Mouse (Mus musculus) macrophage (primary cell): ENCODE measurements at regions not wholly inside any gene's neighbourhood (a gene's known extent, or its start where the extent isn't known, plus 50 kb on each side); places are given as distances from the start of the nearest gene placed in this dataset.

Source experiments
- H3K27ac ChIP-seq: fragments of 350-480 bp; formaldehyde crosslinking; 2 replicates; pipeline ENCODE4 v1.9.0; 2021
- H3K36me3 ChIP-seq: fragments of 350-480 bp; formaldehyde crosslinking; 2 replicates; pipeline ENCODE4 v1.9.0; 2021; ENCODE audit errors: inconsistent target
- H3K4me3 ChIP-seq: fragments of 350-480 bp; formaldehyde crosslinking; 2 replicates; pipeline ENCODE4 v1.9.0; 2021; ENCODE audit errors: inconsistent target
- H3K79me2 ChIP-seq: fragments of 350-480 bp; formaldehyde crosslinking; 2 replicates; pipeline ENCODE4 v1.9.0; 2021; ENCODE audit errors: inconsistent target
- WGBS: methylation state at CpG from one replicate; pipeline ENCODE4 v1.1.7; 2026; ENCODE audit warnings: inconsistent platforms; ENCODE audit not compliant: missing documents; 5-methylcytosine and 5-hydroxymethylcytosine counted together

- no peaks in the 10 kb centered on the region for H3K79me2 ChIP-seq
- H3K27ac ChIP-seq: no peak overlapping the region
- H3K36me3 ChIP-seq: no peaks in the 10 kb centered on the region
- no peak overlapping the region for H3K4me3 ChIP-seq
- WGBS: 18% methylated on average over 2 of the region's 2 CpGs
Measured at GRCm38 (mm10) chr4:47838411-47838810, 206.5 kb upstream of the Nr4a3 start.

- H3K4me3 ChIP-seq: no peak overlapping the region
- H3K36me3 ChIP-seq: no peaks in the 10 kb centered on the region
- H3K79me2 ChIP-seq: no peaks in the 10 kb centered on the region
- no peak overlapping the region for H3K27ac ChIP-seq
- WGBS: 31% methylated on average over 3 of the region's 3 CpGs
Measured at GRCm38 (mm10) chr4:47842128-47842656, 202.8 kb upstream of the Nr4a3 start.

GRCm38 (mm10) chr4:47845239-47845638 lies 199.7 kb upstream of the Nr4a3 start:
- Histone ChIP-seq H3K27ac (no peak overlapping the region), H3K79me2 (no peaks in the 10 kb centered on the region), H3K4me3 (no peak overlapping the region), H3K36me3 (no peaks in the 10 kb centered on the region)
- 89% methylated on average over 4 of the region's 4 CpGs for WGBS

- Histone ChIP-seq H3K27ac (no peak overlapping the region), H3K79me2 (no peaks in the 10 kb centered on the region), H3K36me3 (no peaks in the 10 kb centered on the region), H3K4me3 (no peak overlapping the region)
- WGBS: 92% methylated on average over 9 of the region's 12 CpGs
Measured at GRCm38 (mm10) chr4:47846389-47847318, 198.3 kb upstream of the Nr4a3 start.

- Histone ChIP-seq H3K27ac (no peak overlapping the region), H3K4me3 (no peak overlapping the region), H3K36me3 (no peaks in the 10 kb centered on the region), H3K79me2 (no peaks in the 10 kb centered on the region)
- WGBS: 25% methylated on average over 6 of the region's 6 CpGs
Measured at GRCm38 (mm10) chr4:47861151-47861550, 183.8 kb upstream of the Nr4a3 start.

- H3K27ac ChIP-seq: no peak overlapping the region
- no peaks in the 10 kb centered on the region for H3K36me3 ChIP-seq
- WGBS: 89% methylated on average over 7 of the region's 7 CpGs
- no peaks in the 10 kb centered on the region for H3K79me2 ChIP-seq
- no peak overlapping the region for H3K4me3 ChIP-seq
Measured at GRCm38 (mm10) chr4:47870010-47870637, 174.8 kb upstream of the Nr4a3 start.

GRCm38 (mm10) chr4:47870638-47871019 lies 174.3 kb upstream of the Nr4a3 start:
- no peak overlapping the region for H3K27ac ChIP-seq
- WGBS: 83% methylated on average over 5 of the region's 5 CpGs

GRCm38 (mm10) chr4:47881560-47881959 lies 163.4 kb upstream of the Nr4a3 start:
- no peaks in the 10 kb centered on the region for H3K36me3 ChIP-seq
- 76% methylated on average over 9 of the region's 9 CpGs for WGBS
- H3K27ac ChIP-seq: no peak overlapping the region
- no peaks in the 10 kb centered on the region for H3K79me2 ChIP-seq
- H3K4me3 ChIP-seq: no peak overlapping the region

More at GRCm38 (mm10) chr4:47870638-47871019, 174.3 kb upstream of the Nr4a3 start:
- H3K79me2 ChIP-seq: no peaks in the 10 kb centered on the region
- no peak overlapping the region for H3K4me3 ChIP-seq
- no peaks in the 10 kb centered on the region for H3K36me3 ChIP-seq

GRCm38 (mm10) chr4:47882076-47882475 lies 162.9 kb upstream of the Nr4a3 start:
- Histone ChIP-seq H3K79me2 (no peaks in the 10 kb centered on the region), H3K4me3 (no peak overlapping the region), H3K27ac (no peak overlapping the region), H3K36me3 (no peaks in the 10 kb centered on the region)
- WGBS: 92% methylated on average over 10 of the region's 10 CpGs

- Histone ChIP-seq H3K4me3 (no peak overlapping the region), H3K36me3 (no peaks in the 10 kb centered on the region), H3K79me2 (no peaks in the 10 kb centered on the region), H3K27ac (no peak overlapping the region)
- WGBS: 97% methylated on average over 7 of the region's 7 CpGs
Measured at GRCm38 (mm10) chr4:47899579-47899978, 145.4 kb upstream of the Nr4a3 start.

GRCm38 (mm10) chr4:47902749-47903148 lies 142.2 kb upstream of the Nr4a3 start:
- H3K4me3 ChIP-seq: no peak overlapping the region
- WGBS: 93% methylated on average over 12 of the region's 12 CpGs
- H3K36me3 ChIP-seq: no peaks in the 10 kb centered on the region
- H3K27ac ChIP-seq: no peak overlapping the region
- no peaks in the 10 kb centered on the region for H3K79me2 ChIP-seq

- H3K4me3 ChIP-seq: no peak overlapping the region
- no peaks in the 10 kb centered on the region for H3K79me2 ChIP-seq
- no peaks in the 10 kb centered on the region for H3K36me3 ChIP-seq
- no peak overlapping the region for H3K27ac ChIP-seq
- WGBS: 92% methylated on average over 1 of the region's 1 CpGs
Measured at GRCm38 (mm10) chr4:47912259-47912658, 132.7 kb upstream of the Nr4a3 start.

GRCm38 (mm10) chr4:47919576-47919975 lies 125.4 kb upstream of the Nr4a3 start:
- Histone ChIP-seq H3K27ac (no peak overlapping the region), H3K36me3 (no peaks in the 10 kb centered on the region), H3K79me2 (no peaks in the 10 kb centered on the region), H3K4me3 (no peak overlapping the region)
- 94% methylated on average over 7 of the region's 7 CpGs for WGBS

GRCm38 (mm10) chr4:47931464-47931863 lies 113.5 kb upstream of the Nr4a3 start:
- no peak overlapping the region for H3K4me3 ChIP-seq

GRCm38 (mm10) chr4:47933526-47933925 lies 111.4 kb upstream of the Nr4a3 start:
- no peak overlapping the region for H3K4me3 ChIP-seq
- no peak overlapping the region for H3K27ac ChIP-seq
- no peaks in the 10 kb centered on the region for H3K36me3 ChIP-seq
- 100% methylated on average over 1 of the region's 1 CpGs for WGBS
- H3K79me2 ChIP-seq: no peaks in the 10 kb centered on the region

More at GRCm38 (mm10) chr4:47931464-47931863, 113.5 kb upstream of the Nr4a3 start:
- Histone ChIP-seq H3K79me2 (no peaks in the 10 kb centered on the region), H3K36me3 (no peaks in the 10 kb centered on the region), H3K27ac (no peak overlapping the region)
- 96% methylated on average over 2 of the region's 2 CpGs for WGBS
